Mouse (Mus musculus): ENCODE measurements around the gene Abhd12.
A peak's percentile ranks its signal among the peaks of the same experiment; 100 is the strongest.

Gene Abhd12

GRCm38 (mm10) chr2:150798084-150798483 is 106.5 kb downstream of the Abhd12 start:
- DNase-seq = no peak

DNA sequence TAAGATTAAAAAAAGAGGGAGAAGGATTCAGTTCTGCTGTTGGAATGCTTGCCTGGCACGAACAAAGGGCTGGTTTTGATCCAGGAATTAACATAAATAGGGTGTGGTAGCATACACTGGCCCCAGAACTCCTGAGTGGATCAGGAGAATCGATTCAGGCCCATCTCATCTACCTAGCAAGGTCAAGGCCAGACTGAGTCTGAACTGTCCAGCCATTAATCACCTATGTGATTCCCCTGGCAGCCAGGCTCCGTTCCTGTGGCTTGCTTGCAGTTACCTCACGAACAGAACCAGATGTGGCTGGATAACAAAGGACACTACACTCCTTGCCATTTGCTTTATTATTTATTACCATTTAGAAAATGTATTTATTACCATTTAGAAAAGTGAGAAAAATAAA is 111.2 kb downstream of the Abhd12 start:
- DNase-seq = no peak

GRCm38 (mm10) chr2:150788768-150789550 is 115.6 kb downstream of the Abhd12 start:
- peak; percentile 84 for DNase-seq

- DNase-seq = peak; percentile 12
Measured at GRCm38 (mm10) chr2:150787234-150787771, 117.2 kb downstream of the Abhd12 start.

DNA sequence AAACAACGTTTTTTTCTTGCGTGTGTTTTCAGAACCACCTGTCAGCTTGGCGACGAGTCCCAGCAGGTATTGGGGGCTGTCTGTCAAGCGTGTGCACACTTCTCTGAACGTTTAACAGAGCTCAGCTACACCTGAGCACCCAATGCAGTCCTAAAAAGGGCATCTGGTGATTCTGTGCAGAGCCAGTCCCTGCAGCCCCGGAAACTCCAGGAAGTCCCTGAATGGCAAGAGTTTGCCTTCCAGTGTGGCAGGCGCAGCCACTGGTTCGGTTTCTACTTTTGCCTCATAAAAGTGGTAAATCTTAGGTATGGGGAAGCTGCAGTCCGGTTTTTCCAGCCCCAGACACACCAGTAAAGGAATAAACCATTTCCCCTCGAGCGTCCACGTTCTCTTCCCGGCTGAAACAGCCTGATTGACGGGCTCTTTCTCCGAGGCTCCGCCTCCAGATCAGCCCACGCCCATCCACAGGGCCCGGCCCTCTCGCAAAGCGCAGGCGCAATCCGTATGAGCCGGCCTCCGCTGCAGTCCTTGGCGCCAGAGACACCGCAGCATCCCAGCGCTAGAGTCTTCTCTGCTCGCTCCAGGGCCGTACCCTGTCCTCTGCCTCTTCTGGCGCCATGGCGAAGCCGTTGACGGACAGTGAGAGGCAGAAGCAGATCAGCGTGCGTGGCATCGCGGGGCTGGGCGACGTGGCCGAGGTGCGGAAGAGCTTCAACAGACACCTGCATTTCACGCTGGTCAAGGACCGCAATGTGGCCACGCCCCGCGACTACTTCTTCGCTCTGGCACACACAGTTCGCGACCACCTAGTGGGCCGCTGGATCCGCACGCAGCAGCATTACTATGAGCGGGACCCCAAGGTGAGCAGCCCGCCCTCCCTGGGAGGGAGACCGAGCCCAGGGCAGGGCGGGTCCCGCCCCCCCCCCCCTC is 118.0 kb downstream of the Abhd12 start, which contains the start of gene Pygb:
TSS of gene Pygb (plus strand) at position 485 of the 930 bp plus-strand sequence.
- DNase-seq = peak; percentile 87

GRCm38 (mm10) chr2:150782801-150783200 is 121.7 kb downstream of the Abhd12 start:
- no peak for DNase-seq

Data from lung, postnatal 14 days (tissue).